Mouse (Mus musculus) cortical plate, adult 2 months (tissue): Measurements from ENCODE around the gene Gmeb2. TPM values are rescaled to one million over a fixed set of nuclear protein-coding genes. Genes with fewer than 3 reads are reported as not detected.
"Not testable (repeated sequence)": the region's sequence is repeated elsewhere in the genome, so short reads cannot be mapped to it uniquely, and the experiment has no call there.

Experiments
- H3K27ac ChIP-seq: fragments of 200-500 bp; 2 replicates; pipeline ENCODE4 v1.5.1; 2012; ENCODE audit warnings: low read length, control low read depth, inconsistent platforms; ENCODE audit not compliant: insufficient read depth
- H3K4me1 ChIP-seq: fragments of 200-500 bp; 2 replicates; pipeline ENCODE4 v1.6.1; 2011; ENCODE audit warnings: low read length; ENCODE audit not compliant: control insufficient read depth, insufficient read depth
- H3K4me3 ChIP-seq: fragments of 200-500 bp; 2 replicates; pipeline ENCODE4 v1.5.1; 2011; ENCODE audit warnings: mild to moderate bottlenecking, low read length, control low read depth; ENCODE audit not compliant: insufficient read depth
- CTCF ChIP-seq: fragments of 200-500 bp; IDR thresholded peaks from 2 replicates; pipeline ENCODE4 v1.5.1; 2011; ENCODE audit warnings: mild to moderate bottlenecking, control low read depth, low read length; ENCODE audit not compliant: insufficient read depth; ENCODE audit errors: extremely low read depth
- POLR2A ChIP-seq: fragments of 200-500 bp; IDR thresholded peaks from 2 replicates; pipeline ENCODE4 v1.6.1; 2011; ENCODE audit warnings: mild to moderate bottlenecking, low read length, control low read depth; ENCODE audit not compliant: insufficient read depth; ENCODE audit errors: extremely low read depth
- polyA plus RNA-seq: library from polyadenylated mRNA; depleted of rRNA; stranded (reverse); fragments of >200 nt; gene quantifications from 2 replicates; pipeline ENCODE4 v1.2.3, GENCODE M21; 2012; rRNA removed

The Gmeb2 gene
- 22.8 and 23.4 TPM in 2 replicates for polyA plus RNA-seq

- Histone ChIP-seq H3K27ac (peak within 1 kb of the TSS; percentile 94), H3K4me3 (peak within 1 kb of the TSS; percentile 63)
- not testable (repeated sequence) for H3K4me1 ChIP-seq
- peak; percentile 73; the same call in 1 of the 2 replicates for TF ChIP-seq POLR2A
These were observed at the start of gene Gmeb2 for GRCm38 (mm10) chr2:181287958-181288350. TSS of gene Gmeb2 (minus strand) at chr2:181288035.

DNA sequence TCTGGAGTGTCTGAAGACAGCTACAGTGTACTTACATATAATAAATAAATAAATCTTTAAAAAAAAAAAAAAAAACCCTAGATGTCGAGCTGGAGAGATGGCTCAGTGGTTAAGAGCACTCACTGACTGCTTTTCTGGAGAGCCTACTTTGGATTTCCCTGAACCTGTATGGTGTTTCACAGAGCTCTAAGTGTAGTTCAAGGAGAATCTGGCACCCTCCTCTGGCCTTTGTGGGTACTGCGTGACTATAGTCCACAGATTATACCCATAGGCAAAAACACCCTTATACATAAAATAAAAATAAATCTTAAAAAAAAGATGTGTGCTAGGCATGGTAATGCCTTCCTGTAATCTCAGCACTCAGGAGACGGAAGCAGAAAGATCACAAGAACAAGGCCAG, 46.2 kb upstream of the Gmeb2 start:
- H3K4me3 ChIP-seq: no peak overlapping the region
- no peaks in the 10 kb centered on the region for H3K4me1 ChIP-seq
- no peak overlapping the region for H3K27ac ChIP-seq
- TF ChIP-seq POLR2A (no peak), CTCF (peak; percentile 58; the same call in 1 of the 2 replicates)

- no peaks in the 10 kb centered on the region for H3K4me1 ChIP-seq
- H3K27ac ChIP-seq: no peak overlapping the region
- no peak for TF ChIP-seq POLR2A
- TF ChIP-seq CTCF: no peak
- no peak overlapping the region for H3K4me3 ChIP-seq
These were observed 44.7 kb upstream of the Gmeb2 start for GRCm38 (mm10) chr2:181332542-181332941.

- Histone ChIP-seq H3K4me3 (no peak overlapping the region), H3K27ac (no peak overlapping the region), H3K4me1 (no peaks in the 10 kb centered on the region)
- TF ChIP-seq POLR2A (no peak), CTCF (no peak)
These were observed 38.3 kb upstream of the Gmeb2 start for GRCm38 (mm10) chr2:181326098-181326497.

GRCm38 (mm10) chr2:181322136-181322535, 34.3 kb upstream of the Gmeb2 start:
- no peak overlapping the region for H3K27ac ChIP-seq
- no peak for TF ChIP-seq CTCF
- no peak for TF ChIP-seq POLR2A

GRCm38 (mm10) chr2:181320103-181320499, 32.3 kb upstream of the Gmeb2 start:
- peak overlapping the region; percentile 56 for H3K4me3 ChIP-seq
- no peak for TF ChIP-seq POLR2A
- H3K4me1 ChIP-seq: no peaks in the 10 kb centered on the region
- H3K27ac ChIP-seq: no peak overlapping the region

More at GRCm38 (mm10) chr2:181322136-181322535, 34.3 kb upstream of the Gmeb2 start:
- Histone ChIP-seq H3K4me1 (no peaks in the 10 kb centered on the region), H3K4me3 (no peak overlapping the region)

GRCm38 (mm10) chr2:181319248-181320102, 31.6 kb upstream of the Gmeb2 start, which contains the start of gene Rtel1:
TSS of gene Rtel1 (plus strand) at chr2:181319739.
- no peak within 1 kb of the TSS for H3K27ac ChIP-seq
- no peaks in the 10 kb centered on the region for H3K4me1 ChIP-seq
- no peak for TF ChIP-seq CTCF
- TF ChIP-seq POLR2A: peak; percentile 33; the same call in 1 of the 2 replicates
- peak within 1 kb of the TSS; percentile 56 for H3K4me3 ChIP-seq

- TF ChIP-seq POLR2A (peak; percentile 53), CTCF (no peak)
- no peaks in the 10 kb centered on the region; the same call in 1 of the 2 replicates for H3K4me1 ChIP-seq
- peak within 1 kb of the TSS; percentile 91 for H3K4me3 ChIP-seq
- peak within 1 kb of the TSS; percentile 97 for H3K27ac ChIP-seq
These were observed 26.4 kb upstream of the Gmeb2 start, which contains the start of gene Stmn3 for GRCm38 (mm10) chr2:181314080-181314810. TSS of gene Stmn3 (minus strand) at chr2:181314500.

GRCm38 (mm10) chr2:181313344-181314079, 25.7 kb upstream of the Gmeb2 start:
- Histone ChIP-seq H3K27ac (peak overlapping the region; percentile 97), H3K4me1 (peaks cover 2% of the 10 kb centered on the region; the same call in 1 of the 2 replicates), H3K4me3 (peak overlapping the region; percentile 91)
- TF ChIP-seq CTCF (no peak), POLR2A (peak; percentile 14; the same call in 1 of the 2 replicates)

- Histone ChIP-seq H3K4me3 (peak overlapping the region; percentile 91), H3K27ac (0 out of 2 replicates have a peak overlapping the region, but pooled peaks have one; percentile 97), H3K4me1 (peaks cover 2% of the 10 kb centered on the region; the same call in 1 of the 2 replicates)
- TF ChIP-seq POLR2A (no peak), CTCF (no peak)
These were observed 25.1 kb upstream of the Gmeb2 start for GRCm38 (mm10) chr2:181313006-181313343.
